In the genomic region with DNA sequence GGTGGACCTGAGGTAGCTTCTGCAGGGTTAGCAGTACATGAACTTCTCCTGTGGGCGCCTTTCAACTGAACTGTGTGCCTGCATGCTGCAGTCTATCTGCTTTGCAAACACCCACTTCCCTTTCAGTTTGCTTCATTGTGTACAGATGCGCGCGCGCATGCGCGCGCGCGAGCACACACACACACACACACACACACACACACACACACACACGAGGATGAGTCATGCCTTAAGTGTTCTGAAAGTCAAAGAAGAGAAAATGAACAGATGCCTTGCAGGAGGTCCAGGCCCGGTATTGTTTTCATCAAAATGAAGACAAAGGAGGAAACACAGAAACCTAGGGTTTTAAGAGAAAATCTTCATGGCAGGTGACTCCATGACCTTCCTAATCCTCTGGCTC, we compare ENCODE assay signal across 21 mouse cellular contexts.
DNase-seq lines count a peak whose midpoint lies in the region; ATAC-seq lines count a peak whose summit lies in the region.
"Had no signal": no experiment of that assay in that cellular context is flagged by ENCODE, and none has a peak within 500 bp of the region (broad histone marks: within the 10 kb centered on the region; RNA-seq: fewer than 3 reads in every experiment).

No protein-coding gene starts in this region.

- 90% methylated on average over 12 of the region's 12 CpGs for WGBS in hindbrain, embryonic 16.5 days

- H3K4me3 ChIP-seq in hindbrain, embryonic 16.5 days (ENCODE audit: low read length) = no peak overlapping the region
- H3K4me3 ChIP-seq: erythroblast, embryonic 14.5 days; forebrain, embryonic 15.5 days; heart, embryonic 12.5 days; midbrain, embryonic 15.5 days had no signal

- no peak overlapping the region for H3K4me2 ChIP-seq in hindbrain, embryonic 16.5 days (ENCODE audit: low read length)
- H3K4me2 ChIP-seq: forebrain, embryonic 15.5 days; heart, embryonic 12.5 days; midbrain, embryonic 15.5 days had no signal

- no peaks in the 10 kb centered on the region for H3K4me1 ChIP-seq in hindbrain, embryonic 16.5 days (ENCODE audit: control insufficient read depth, insufficient read depth, low read depth, low read length)
- H3K4me1 ChIP-seq: forebrain, embryonic 15.5 days; midbrain, embryonic 15.5 days had no signal

- no peaks in the 10 kb centered on the region for H3K9me3 ChIP-seq in hindbrain, embryonic 16.5 days (ENCODE audit: control insufficient read depth, low read length)
- H3K9me3 ChIP-seq: forebrain, embryonic 15.5 days; heart, embryonic 12.5 days; midbrain, embryonic 15.5 days had no signal

- no peaks in the 10 kb centered on the region for H3K36me3 ChIP-seq in hindbrain, embryonic 16.5 days (ENCODE audit: control insufficient read depth, insufficient read depth, low read length)
- H3K36me3 ChIP-seq: forebrain, embryonic 15.5 days; heart, embryonic 12.5 days; midbrain, embryonic 15.5 days had no signal

- no peak for ATAC-seq in CD4-positive, CD25-positive, alpha-beta regulatory T cell, adult 4 months
- no peak for ATAC-seq in hindbrain, embryonic 16.5 days
- ATAC-seq: forebrain, embryonic 15.5 days; midbrain, embryonic 15.5 days had no signal

- no peak overlapping the region for H3K9ac ChIP-seq in hindbrain, embryonic 16.5 days (ENCODE audit: low read depth, low read length)
- H3K9ac ChIP-seq: forebrain, embryonic 15.5 days; heart, embryonic 12.5 days; midbrain, embryonic 15.5 days had no signal

- no peak overlapping the region for H3K27ac ChIP-seq in hindbrain, embryonic 16.5 days (ENCODE audit: low read depth, low read length)
- H3K27ac ChIP-seq: forebrain, embryonic 15.5 days; kidney, postnatal 0 days; macrophage; midbrain, embryonic 15.5 days had no signal

- H3K27me3 ChIP-seq in hindbrain, embryonic 16.5 days (replicated peaks; ENCODE audit: control insufficient read depth, insufficient read depth, low read length) = no peaks in the 10 kb centered on the region
- H3K27me3 ChIP-seq: forebrain, embryonic 15.5 days; heart, embryonic 12.5 days; midbrain, embryonic 15.5 days had no signal

- peak; percentile 11 for DNase-seq in CD4-positive, CD25-positive, alpha-beta regulatory T cell, adult 2 months (ENCODE audit: low read depth, low spot score)
- peak; percentile 13 for DNase-seq in right cerebral cortex, adult 18-20 months
- no peak for DNase-seq in right cerebral cortex, postnatal 10 days (ENCODE audit: low spot score in 2 of 2)
- peak; percentile 66 for DNase-seq in brain, adult 2 months (ENCODE audit: low read depth, low spot score)
- peak; percentile 39 for DNase-seq in thymus, postnatal 4 days
- DNase-seq in yolk sac, embryonic 10.5 days (ENCODE audit: low spot score) = no peak
- DNase-seq: adrenal gland, postnatal 36 days; cerebellum, postnatal 14 days; gastrocnemius, postnatal 36 days; heart, postnatal 36 days; liver; lung, adult 18-20 months; right cerebral cortex, postnatal 25 days had no signal

Comparison
In these comparisons a context has a peak if more than half of its experiments do, and no peak if none do; other contexts are left out.
1. DNase-seq: peak in CD4-positive, CD25-positive, alpha-beta regulatory T cell, adult 2 months (single experiment), right cerebral cortex, adult 18-20 months (single experiment), brain, adult 2 months (single experiment) and thymus, postnatal 4 days (single experiment); none in right cerebral cortex, postnatal 10 days (0 of 2) and yolk sac, embryonic 10.5 days (single experiment).